Mouse (Mus musculus) MN1 (cell line): Measurements from ENCODE around the gene Btbd1.
A peak's percentile ranks its signal among the peaks of the same experiment; 100 is the strongest.
"Not testable (repeated sequence)": the region's sequence is repeated elsewhere in the genome, so short reads cannot be mapped to it uniquely, and the experiment has no call there.

Experiments
- DNase-seq: peaks from one replicate; pipeline ENCODE4 v3.0.0-alpha.2; 2016; ENCODE audit warnings: low spot score

Btbd1 gene

DNA sequence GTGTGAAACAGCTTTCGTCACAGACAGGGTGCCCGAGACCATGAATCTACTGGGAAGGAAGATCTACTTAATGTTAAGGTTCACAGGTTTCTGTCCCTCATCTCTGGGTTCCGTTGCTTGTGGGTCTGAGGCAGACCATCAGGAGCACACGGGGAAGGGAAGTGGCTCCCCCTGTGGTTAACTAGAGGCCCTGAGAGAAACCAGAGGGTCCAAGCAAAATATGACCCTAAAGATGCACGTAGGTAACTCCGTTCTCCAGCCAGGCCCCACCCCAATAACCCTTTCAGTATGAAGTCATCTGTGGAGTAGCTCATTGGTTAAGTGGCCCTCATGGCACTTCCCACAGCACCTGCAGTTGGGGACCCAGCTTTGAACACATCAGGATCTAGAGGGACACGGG lies 20.4 kb upstream of the Btbd1 start:
- no peak for DNase-seq

DNA sequence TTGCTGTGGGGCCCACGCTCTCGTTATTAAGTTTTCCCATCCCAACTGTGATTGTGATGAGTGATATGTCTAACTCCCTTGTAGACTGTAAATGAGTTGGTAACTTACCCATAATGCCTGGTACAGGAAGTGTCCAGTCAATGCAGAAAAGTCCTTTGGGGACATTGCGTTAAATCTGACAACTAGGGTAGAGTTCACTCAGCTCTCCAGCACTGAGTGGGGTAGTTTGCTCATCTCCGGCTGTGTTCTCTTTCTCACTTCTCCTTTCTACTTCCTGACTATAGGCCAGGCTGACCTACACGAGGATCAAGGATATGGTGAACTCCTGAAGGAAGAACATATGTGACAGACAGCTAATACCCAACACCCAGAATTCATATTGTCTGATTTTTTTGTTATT lies 20.0 kb upstream of the Btbd1 start:
- no peak for DNase-seq

DNA sequence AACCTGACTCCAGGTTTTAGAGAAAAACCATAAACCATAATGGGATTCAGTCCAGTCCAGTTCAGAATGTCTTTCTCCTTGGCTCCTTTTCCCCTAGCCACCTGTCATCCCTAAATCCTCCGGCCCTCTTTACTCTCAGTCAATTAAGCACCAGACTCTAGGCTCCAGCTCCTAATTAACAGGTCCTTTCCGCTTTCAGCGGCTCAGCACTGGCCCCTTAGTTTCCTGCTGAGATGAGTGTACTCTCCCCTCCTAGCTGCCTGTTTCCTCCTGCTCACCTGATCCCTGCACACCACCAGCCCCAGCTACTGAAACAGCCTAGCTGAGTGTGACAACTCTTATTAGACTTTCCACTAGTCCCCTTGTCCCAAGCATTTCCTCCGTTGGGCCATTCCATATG lies 18.5 kb upstream of the Btbd1 start:
- peak; percentile 58 for DNase-seq

DNA sequence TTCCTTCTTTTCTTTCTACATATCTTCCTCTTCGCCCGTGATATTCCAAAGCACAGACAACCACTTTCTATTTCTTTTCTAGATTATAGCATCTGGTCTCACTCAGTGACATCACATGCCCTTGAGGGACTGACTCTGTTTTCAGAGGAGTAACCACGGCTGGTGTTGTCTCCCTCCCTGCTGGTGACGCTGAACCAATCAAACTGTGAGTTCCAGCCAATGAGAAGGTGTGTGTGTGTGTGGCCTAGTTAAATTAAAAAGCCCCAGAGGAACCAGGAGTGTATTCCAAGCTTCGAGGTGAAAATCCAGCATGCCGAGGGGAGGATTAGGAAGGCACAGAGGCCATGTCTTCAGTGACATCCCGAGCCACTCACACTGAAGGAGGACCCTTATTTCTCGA lies 17.8 kb upstream of the Btbd1 start:
- peak; percentile 70 for DNase-seq

DNA sequence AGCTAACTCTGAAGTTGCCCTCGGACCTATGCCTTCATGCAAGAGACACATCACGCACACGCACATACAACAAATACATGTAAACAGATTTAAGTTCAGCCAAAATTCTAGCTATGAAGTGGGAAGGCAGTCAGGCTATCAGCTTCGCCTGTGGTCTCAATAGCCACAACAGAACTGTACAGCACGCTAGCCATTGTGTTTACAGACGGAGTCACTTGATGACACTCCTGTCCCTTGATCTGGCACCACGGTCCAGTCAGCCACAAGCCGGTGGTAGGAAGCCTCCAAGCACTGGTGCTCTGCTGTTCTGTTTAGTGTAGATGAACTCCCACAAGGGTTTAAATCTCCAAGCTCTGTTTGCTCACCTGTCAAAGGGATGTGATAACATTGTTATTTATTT lies 16.8 kb upstream of the Btbd1 start:
- DNase-seq, result no peak

DNA sequence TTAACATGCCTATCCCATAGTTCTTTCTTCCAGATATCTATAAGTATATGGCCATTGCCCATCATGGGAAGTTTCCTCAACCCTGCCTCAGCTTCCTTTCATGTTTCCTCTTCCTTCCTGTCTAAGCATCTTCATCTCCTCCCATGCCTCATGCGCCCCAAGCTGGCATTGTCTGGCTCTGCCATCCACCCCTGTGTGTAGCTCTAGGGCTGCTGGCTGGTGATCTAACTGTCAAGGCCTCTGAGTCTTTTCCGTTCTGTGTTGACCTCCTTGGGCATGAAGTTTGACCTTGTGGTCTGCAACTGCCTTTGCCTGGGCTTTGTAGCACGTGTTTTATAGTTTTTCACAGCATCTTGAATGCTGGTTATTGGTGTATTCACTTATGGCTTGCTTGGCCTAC lies 16.1 kb upstream of the Btbd1 start:
- no peak for DNase-seq

DNA sequence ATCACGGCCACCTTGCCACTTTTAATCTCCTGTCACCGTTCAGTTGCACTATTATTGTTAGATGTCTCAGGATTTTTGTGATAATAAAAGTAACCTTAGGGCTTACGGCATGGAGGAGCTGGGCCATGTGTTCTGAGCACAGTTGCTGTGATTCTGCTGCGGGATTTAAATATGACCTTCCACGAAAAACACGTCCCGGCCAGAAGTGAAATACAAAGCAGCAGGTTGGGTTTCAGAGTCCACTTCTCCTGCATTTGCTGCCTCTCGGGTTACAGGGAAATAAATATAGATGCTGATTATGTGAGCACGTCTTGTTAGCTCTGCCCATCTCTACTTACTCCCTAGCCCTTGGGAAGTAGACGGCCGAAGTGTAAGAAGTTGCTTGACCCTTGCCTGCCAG lies 15.6 kb upstream of the Btbd1 start:
- no peak for DNase-seq

DNA sequence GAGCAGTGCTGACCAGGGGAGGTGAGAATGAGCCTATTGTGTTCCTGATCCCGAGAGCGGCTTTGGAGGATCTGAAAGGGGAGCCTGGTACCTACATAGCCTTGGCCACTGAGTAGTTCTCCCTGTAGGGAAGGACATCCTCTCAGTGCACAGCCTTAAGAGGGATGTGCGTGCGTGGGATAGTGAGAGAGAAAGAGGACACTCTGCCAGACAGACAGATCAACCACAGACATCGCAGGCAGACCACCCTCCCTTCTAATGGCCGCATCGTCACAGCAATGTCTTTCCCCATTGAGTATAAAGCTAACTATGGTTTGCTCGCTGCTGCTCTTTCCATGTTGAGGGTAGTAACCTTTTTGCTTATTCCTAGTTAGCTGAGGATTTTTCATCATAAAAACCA lies 14.7 kb upstream of the Btbd1 start:
- DNase-seq, result no peak

DNA sequence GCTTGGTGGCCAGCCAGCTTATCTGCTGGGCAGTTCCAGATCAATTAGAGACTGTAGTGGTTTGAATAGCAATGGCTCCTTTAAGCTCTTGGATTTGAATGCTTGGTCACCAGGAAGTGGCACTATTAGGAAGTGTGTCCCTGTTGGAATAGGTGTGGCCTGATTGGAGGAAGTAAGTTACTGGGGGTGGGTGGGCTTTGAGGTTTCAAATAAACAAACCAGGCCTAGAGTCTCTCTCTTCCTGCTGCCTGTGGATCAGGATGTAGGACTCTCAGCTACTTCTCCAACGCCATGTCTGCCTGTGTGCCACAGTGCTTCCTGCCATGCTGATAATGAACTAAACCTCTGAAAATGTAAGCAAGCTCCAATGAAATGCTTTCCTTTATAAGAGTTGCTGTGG lies 13.8 kb upstream of the Btbd1 start:
- DNase-seq, result no peak

DNA sequence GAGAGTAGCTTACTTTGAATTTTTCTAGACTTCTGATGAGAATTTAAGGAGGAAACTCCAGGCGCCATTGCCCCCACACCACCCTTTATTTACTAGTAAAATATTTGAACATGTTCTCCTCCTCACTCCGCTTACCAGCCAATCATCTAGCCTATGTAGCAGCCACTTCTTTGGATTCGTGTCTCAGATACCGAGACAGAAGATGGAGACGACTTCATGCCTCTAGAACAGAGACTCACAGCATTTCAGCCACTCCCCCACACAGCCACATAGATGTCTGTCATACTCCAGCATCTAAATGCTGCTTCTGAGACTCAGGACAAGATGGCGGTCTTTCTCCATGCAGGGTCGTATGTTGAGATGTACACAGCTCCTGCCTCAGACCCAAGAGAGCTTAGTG lies 12.9 kb upstream of the Btbd1 start:
- DNase-seq, result no peak

DNA sequence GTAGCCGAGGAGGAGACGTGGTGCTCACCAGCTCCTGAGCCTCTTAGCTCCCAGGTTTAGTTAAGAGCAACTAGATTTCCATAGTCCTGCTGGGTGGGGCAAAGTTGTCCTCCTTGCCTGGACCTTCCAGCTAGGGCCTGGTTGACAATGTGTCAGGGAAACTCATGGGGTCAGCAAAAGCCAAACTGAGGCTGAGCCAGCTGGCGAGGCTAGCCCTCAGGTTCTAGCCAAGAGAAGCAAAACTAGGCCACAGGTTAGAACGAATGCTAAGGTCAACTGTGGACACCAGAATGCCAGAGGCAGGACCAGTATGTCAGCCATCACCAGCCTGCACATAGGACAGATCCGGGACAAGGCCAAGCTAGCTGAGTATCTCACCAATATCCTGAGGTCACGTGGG lies 12.2 kb upstream of the Btbd1 start:
- DNase-seq, result no peak

DNA sequence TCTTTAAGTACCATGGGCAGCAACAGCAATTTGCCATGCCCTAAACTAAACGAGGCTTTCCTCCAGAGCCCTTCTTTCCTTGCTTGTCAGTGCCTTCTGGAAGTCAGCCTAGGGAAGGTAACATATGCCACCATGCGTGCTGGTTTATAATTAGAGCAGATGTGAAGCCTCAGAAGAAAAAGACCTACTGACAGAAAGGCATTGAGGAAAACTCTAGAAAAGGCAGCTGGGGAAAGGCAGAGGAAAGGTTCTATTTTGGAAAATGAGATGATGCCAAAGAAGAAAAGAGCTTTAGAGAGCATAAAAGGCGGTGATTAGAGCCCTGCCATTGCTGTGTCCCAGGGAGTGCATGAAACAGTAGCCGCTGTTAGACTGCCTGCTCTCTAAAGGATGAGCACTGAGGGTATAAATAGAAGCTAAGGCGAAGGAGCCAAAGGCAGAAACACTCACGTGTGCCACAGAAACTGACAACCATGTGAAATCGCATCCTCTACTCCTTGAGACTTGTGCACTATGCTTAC lies 11.5 kb upstream of the Btbd1 start:
- DNase-seq, result no peak

DNA sequence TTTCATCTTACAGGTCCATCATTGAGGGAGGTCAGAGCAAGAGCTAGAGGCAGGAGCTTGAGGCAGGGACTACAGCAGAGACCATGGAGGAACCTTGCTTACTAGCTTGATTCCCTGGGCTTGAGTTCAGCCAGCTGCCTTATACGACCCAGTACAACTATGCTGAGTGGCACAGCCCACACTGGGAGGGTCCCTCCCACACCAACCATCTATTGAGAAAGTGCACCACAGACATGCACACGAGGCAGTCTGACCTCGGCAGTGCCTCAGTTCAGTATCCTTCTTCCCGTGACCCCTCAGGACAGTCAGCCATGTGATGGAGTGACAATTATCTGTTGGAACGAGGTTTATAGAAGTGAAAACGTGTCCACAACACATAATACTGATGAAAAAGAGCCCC lies 10.5 kb upstream of the Btbd1 start:
- DNase-seq, result no peak

DNA sequence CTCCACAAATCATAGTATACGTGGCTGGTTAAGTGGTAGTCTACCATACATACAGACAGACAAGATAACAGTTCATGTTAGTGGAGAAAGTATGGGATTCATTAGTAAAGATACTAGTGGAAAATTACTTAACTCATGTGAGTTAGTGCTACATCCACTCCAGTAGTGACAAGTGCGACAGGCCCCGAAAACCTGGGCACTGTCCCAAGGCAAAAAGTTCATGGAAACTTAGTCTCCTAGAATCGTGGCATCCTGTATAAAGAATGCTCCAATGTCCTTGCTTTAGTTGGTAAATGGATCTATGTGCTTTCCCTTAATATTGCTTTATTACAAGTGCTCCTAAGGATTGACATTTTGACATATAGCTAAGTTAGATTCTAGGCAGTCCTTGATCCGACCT lies 8.5 kb upstream of the Btbd1 start:
- not testable (repeated sequence) for DNase-seq

DNA sequence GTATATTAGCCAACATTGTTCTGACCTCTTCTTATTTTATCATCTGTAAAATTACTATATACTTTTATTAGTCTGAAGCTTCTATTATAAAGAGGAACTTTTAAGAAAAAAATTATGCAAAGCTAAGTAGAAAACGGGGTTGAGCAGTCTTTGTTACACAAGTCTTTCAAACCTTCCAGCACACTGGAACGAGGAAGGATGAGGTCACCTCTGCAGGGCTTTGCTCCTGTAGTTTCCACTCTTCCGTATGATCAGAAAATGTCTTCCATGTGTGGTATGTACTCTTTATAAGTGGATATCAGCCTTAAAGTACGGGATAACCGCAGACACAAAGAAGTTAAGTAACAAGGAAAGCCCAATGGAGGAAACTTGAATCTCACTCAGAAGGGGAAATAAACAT lies 6.2 kb upstream of the Btbd1 start:
- DNase-seq, result no peak

DNA sequence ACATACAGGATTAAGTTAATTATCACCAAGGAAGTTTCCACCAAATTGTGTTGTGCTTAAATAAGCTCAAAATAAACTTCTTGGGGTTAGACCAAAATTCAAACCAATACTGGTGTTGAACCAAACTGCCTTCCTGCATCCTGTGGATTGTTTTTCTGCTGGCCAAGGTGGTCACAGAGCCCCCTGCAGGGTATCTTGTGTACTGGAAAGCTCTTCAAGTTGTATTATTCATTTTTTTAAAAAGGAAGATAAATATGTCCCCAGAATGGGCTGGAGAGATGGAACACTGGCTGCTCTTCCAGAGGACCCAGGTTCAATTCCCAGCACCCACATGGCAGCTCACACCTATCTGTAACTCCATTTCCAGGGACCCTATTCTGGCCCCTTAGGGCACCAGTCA lies 5.6 kb upstream of the Btbd1 start:
- no peak for DNase-seq

DNA sequence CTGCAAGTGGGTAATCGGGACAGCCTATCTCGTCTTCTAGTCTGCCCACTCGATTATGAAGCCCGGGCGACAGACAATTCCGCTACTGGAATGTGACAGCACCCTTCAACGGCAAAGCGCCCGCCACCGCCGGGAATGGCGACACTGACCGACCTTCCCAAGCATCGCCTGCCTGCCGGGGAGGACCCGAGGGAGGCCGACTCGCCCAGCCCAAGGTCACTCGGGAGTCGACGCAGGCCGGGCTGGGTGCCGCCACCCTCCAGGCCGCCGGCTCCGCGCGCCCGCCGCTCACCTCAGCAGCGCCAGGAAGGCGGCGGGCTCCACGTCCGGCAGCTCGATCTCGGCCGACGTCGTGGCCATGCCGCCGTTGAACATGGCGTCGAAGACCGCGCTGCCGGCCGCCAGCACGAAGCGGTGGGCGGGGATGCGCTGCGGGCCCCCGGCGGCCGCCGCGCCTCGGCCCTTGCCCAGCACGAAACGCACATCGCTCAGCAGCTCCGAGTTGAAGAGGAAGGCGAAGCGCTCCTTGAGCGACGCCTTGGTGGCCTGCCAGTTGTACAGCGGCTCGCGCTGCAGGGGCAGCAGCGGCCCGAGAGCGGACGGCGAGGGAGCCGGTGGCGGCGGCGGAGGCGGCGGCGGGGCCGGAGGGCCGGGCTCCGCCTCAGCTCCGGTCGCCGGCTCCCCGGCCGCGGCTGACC lies 401 bp downstream of the Btbd1 start:
- peak; percentile 70 for DNase-seq

DNA sequence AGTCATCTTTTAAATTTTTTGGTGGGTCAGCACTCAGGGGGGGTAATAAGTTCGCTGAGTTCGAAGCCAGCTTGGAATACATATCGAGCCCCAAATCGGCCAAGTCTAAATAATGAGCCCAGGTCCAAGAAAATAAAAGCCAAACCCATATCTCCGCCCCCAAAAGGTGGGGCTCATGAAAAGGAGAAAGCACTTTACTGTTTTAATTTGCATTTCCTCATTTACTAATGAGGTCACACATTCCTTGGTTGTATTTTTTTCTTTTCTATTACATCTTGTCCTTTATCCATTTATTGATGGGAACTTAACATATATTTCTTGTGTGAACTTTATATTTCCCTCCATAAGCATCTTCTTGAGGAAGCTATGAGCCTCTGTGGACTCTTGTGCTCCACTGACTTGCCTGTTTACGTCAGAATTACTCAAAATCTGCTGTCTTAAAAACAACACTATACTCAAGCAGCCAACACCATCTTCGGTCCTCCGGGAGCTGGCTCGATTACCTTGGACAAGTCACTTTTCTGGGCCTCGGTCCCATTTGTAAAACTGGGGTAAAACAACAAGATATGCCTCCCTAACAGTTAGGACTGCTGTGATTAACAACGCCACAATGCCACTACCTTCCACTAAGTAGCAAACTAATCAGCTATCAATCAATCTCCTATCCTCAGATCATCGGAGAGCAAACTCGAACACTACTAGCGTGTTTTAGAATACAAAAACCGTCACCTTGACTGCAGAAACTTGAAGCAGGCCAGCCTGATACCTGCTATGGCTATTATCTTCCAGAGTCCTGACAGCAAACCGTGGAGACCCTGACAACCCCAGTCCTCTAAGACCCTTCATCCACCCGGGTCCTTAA lies 1.2 kb downstream of the Btbd1 start:
- DNase-seq, result peak; percentile 27

DNA sequence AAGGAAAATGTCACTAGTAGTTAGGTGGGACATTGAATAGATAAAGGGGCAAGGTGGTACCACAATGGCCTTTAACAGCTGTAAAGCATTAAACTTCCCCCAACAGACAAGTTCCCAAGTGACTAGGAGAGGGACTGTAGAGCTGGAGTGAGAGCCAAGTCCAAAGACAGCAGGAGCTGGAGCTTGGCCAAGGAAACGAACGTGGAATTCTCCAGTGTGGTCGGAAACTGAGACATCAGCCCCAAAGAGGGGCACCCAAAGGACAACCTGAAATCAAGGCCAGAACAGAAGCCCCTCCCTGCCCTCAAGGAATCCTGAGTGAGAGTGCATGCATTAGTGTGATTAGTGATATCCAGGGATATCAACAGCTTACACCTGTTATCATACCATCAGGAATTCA lies 3.9 kb downstream of the Btbd1 start:
- DNase-seq, result no peak

DNA sequence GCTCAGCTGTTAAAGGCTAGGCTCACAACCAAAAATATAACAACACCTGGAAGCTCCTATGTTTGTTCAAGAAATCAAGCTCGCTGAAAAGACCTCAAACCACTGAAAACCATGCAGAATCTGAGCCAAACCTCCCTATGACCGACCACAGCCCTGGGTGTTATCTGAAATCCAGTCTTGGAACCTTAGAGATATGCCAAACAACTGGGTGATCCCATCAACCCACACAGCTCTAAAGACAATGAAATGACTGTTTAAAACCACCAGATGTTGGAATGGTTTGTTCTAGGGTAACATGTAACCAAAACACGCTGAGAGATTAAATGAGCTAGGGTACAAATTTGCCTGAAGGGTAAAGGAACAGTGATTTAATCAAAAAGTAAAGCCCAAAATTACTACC lies 4.3 kb downstream of the Btbd1 start:
- DNase-seq, result no peak

DNA sequence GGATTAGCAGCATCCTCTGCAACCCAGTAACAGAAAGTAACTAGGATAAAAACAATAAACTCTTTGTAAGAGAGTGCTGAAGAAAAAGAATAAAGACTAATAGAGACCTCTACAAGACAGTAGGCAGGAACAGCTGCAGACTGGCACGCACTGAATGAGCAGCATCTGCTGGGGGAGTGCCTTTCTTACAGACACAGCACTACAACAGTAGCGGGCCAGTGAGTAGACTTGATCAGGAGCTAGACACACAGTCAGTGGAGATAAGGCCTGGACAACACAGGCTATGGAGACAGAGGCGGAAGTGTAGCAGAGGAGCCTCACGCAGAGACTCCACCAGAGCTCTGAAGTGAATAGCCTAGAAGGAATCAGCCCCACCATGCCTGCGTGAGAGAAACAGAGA lies 23.2 kb downstream of the Btbd1 start:
- no peak for DNase-seq

DNA sequence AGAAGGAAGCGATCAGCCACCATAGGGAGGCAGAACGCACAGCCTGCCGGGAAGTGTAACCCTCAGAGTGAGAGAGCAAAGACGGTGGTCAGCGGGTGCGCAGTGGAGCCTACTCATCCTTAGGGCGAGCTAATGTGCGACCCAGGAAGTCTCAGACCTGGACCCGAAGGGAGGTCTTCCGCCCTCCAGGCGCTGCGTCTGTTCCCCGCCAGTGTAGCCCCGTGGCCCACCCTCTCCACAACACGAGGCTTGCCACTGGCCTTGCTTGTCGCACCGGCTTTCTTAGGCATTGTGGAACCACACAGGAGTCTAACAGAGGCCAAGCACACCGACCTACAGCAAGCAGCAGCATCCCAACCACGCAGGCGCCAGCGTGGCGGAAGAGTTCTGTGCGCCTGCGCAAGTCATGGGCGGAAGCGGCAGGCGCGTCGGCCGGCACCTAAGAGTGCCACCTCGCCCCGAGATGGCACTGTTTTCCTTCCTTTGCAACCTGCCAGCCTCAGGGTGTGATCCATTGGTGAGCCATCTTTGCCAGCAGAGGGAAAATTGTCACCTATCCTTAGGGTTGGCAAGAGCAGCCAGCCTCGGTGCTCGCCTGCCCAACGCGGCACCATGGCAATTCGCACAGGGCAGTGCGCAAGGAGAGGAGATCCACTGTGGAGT lies 40.0 kb downstream of the Btbd1 start, which contains the start of gene 3110040N11Rik:
3110040N11Rik (minus strand) TSS at position 384 of the 663 bp plus-strand sequence.
- peak; percentile 95 for DNase-seq

DNA sequence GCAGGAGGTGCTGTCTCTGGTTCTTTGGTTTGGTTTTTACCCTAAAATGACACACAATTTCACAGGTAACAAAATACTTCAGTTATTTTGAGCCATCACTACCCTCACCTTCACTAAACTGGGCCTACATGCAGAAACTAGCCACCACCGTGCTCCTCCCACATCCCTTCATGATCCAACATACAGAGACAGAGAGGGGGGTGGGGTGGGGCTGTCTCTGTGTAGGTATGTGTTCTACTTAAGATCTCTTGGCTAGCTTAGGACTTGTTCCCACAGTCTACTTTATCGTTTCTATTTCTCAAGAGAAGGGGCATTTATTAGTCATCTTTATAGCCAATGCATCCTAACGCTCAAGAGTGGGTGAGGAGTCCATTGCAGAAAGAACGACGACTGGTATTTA lies 40.7 kb downstream of the Btbd1 start:
- DNase-seq, result peak; percentile 17
